Mouse (Mus musculus) kidney, postnatal 0 days (tissue): ENCODE measurements around the gene Itpr3. TPM values are rescaled to one million over a fixed set of nuclear protein-coding genes. Genes with fewer than 3 reads are reported as not detected.

Source experiments
- ATAC-seq: fragments of 200-750 bp; cut with Nextera tagmentation; replicated peaks from 2 replicates; pipeline ENCODE4 v1.8.0; 2017; ENCODE audit warnings: low read depth, moderate number of reproducible peaks, moderate TSS enrichment, moderate library complexity; ENCODE audit not compliant: low FRiP score
- DNase-seq: peaks from one replicate; pipeline ENCODE4 v3.0.0-alpha.2; 2016; ENCODE audit warnings: low spot score
- H3K27ac ChIP-seq: fragments of 300-500 bp; sonication (generic); 2 replicates; pipeline ENCODE4 v1.5.1; 2014; ENCODE audit warnings: mild to moderate bottlenecking
- H3K27me3 ChIP-seq: fragments of 300-500 bp; sonication (generic); 2 replicates; pipeline ENCODE4 v1.6.1; 2014; ENCODE audit warnings: low read length, mixed read lengths; ENCODE audit not compliant: insufficient read depth
- H3K36me3 ChIP-seq: fragments of 300-500 bp; sonication (generic); 2 replicates; pipeline ENCODE4 v1.6.1; 2014; ENCODE audit warnings: low read length, mixed read lengths; ENCODE audit not compliant: insufficient read depth
- H3K4me1 ChIP-seq: fragments of 300-500 bp; sonication (generic); replicated peaks from 2 replicates; pipeline ENCODE4 v1.6.1; 2014; ENCODE audit warnings: antibody characterized with exemption, low read length, mixed read lengths; ENCODE audit not compliant: insufficient read depth
- H3K4me2 ChIP-seq: fragments of 300-500 bp; sonication (generic); 2 replicates; pipeline ENCODE4 v1.6.1; 2014; ENCODE audit warnings: mild to moderate bottlenecking, low read length, moderate library complexity, mixed read lengths
- H3K4me3 ChIP-seq: fragments of 300-500 bp; sonication (generic); replicated peaks from 2 replicates; pipeline ENCODE4 v1.5.1; 2014; ENCODE audit warnings: low read depth, low read length
- H3K9ac ChIP-seq: fragments of 300-500 bp; sonication (generic); 2 replicates; pipeline ENCODE4 v1.6.1; 2014; ENCODE audit warnings: low read depth, low read length
- H3K9me3 ChIP-seq: fragments of 300-500 bp; sonication (generic); replicated peaks from 2 replicates; pipeline ENCODE4 v1.6.1; 2016; ENCODE audit warnings: low read length, inconsistent platforms, mixed read lengths
- CTCF ChIP-seq: IDR thresholded peaks from 2 replicates; pipeline ENCODE4 v1.5.1; 2016; ENCODE audit warnings: antibody characterized with exemption, low read depth, mild to moderate bottlenecking, moderate library complexity
- WGBS: fragments of 180-500 bp; shearing (Covaris S2); extraction: QIAGEN DNeasy Blood & Tissue Kit; methylation state at CpG from one replicate; pipeline ENCODE4 v1.1.7; 2014; 5-methylcytosine and 5-hydroxymethylcytosine counted together
- polyA plus RNA-seq: library from polyadenylated mRNA; unstranded; fragments of >200 nt; fragmentation: Nextera tagmentation; extraction: Ambion mirVana; gene quantifications from 2 replicates; pipeline ENCODE4 v1.2.1, GENCODE M21; 2015

Gene Itpr3
- polyA plus RNA-seq, 1 experiment from 2014 or later = 4.1 TPM

DNA sequence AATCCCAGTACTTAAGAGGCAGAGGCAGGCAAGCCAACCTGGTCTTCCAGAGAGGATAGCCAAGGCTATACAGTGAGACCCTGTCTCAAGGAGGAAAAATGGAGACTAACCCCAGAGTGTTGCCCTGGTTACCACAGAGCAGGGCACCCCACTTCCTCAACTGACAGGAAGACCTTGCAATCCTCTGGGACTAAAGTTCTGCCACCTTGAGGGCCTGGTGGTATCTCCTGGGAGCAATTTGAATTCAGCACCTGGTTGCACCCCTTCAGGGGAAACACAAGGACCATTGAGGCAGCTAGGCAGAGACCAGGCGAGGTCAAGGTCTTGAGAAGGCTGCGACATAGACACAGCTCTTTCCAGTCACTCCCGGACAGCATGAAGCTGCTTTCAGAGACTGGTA is 31.2 kb upstream of the Itpr3 start:
- Histone ChIP-seq H3K9me3 (no peaks in the 10 kb centered on the region), H3K36me3 (peaks cover 29% of the 10 kb centered on the region)
- no peak for ATAC-seq

GRCm38 (mm10) chr17:27027460-27028283 is 29.4 kb upstream of the Itpr3 start:
- WGBS = 15% methylated on average over 12 of the region's 12 CpGs
- Histone ChIP-seq H3K9ac (peak overlapping the region; percentile 93), H3K4me3 (peak overlapping the region; percentile 78), H3K27ac (peak overlapping the region; percentile 85), H3K4me1 (0 out of 2 replicates have a peak, but pooled peaks cover 7% of the 10 kb centered on the region), H3K27me3 (no peaks in the 10 kb centered on the region), H3K4me2 (peak overlapping the region; percentile 96), H3K36me3 (peaks cover 17% of the 10 kb centered on the region; the same call in 1 of the 2 replicates), H3K9me3 (no peaks in the 10 kb centered on the region)
- peak; percentile 45 for DNase-seq
- TF ChIP-seq CTCF = no peak
- 0 out of 2 replicates have a peak, but pooled peaks have one; percentile 1 for ATAC-seq

More for the DNA sequence above, 31.2 kb upstream of the Itpr3 start:
- DNase-seq = no peak
- 85% methylated on average over 3 of the region's 3 CpGs for WGBS
- no peak for TF ChIP-seq CTCF
- Histone ChIP-seq H3K4me3 (no peak overlapping the region), H3K27me3 (no peaks in the 10 kb centered on the region), H3K4me1 (0 out of 2 replicates have a peak, but pooled peaks cover 7% of the 10 kb centered on the region), H3K27ac (no peak overlapping the region), H3K4me2 (no peak overlapping the region), H3K9ac (no peak overlapping the region)

DNA sequence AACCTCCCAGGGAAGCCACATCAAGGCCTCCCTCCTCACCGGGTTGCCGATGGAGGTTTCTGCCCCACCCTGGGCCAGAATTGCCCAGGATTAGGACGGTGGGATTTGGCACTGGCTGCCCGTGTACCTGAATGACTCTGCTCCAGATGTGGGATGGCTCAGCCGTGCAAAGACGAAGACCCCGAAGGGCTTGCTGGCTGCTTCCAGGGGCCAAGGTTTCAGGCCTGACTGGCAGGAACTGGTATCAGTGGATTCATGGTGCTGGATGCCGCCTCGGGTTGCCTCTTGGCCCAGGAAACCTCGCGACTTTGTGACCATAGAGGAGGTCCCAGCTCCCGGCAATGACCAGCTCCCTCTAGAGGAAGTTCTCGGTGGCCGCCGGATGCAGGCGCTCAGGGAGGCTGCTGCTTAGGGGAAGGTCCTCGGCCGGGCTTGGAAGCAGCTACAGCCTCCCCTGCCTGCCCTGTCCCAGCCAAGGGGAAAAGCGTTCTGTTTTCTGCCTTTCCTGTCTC is 28.8 kb upstream of the Itpr3 start:
- WGBS = under 1% methylated on average over 19 of the region's 19 CpGs

GRCm38 (mm10) chr17:27028909-27029308 is 28.2 kb upstream of the Itpr3 start, which contains the start of gene Bak1:
Gene Bak1 (minus strand): TSS chr17:27029009.
- H3K9me3 ChIP-seq = no peaks in the 10 kb centered on the region
- no peak for TF ChIP-seq CTCF
- peaks cover 11% of the 10 kb centered on the region; the same call in 1 of the 2 replicates for H3K36me3 ChIP-seq

More for the DNA sequence above, 28.8 kb upstream of the Itpr3 start:
- Histone ChIP-seq H3K9me3 (no peaks in the 10 kb centered on the region), H3K27me3 (no peaks in the 10 kb centered on the region), H3K4me3 (peak overlapping the region; percentile 78), H3K27ac (peak overlapping the region; percentile 85), H3K36me3 (peaks cover 16% of the 10 kb centered on the region; the same call in 1 of the 2 replicates), H3K9ac (peak overlapping the region; percentile 93), H3K4me1 (0 out of 2 replicates have a peak, but pooled peaks cover 7% of the 10 kb centered on the region), H3K4me2 (peak overlapping the region; percentile 96)
- peak; percentile 96 for DNase-seq
- peak; percentile 74 for ATAC-seq
- peak; percentile 90 for TF ChIP-seq CTCF

GRCm38 (mm10) chr17:27029431-27029830 is 27.7 kb upstream of the Itpr3 start:
- Histone ChIP-seq H3K27me3 (no peaks in the 10 kb centered on the region), H3K4me2 (no peak overlapping the region), H3K9ac (0 out of 2 replicates have a peak overlapping the region, but pooled peaks have one; percentile 1), H3K9me3 (no peaks in the 10 kb centered on the region), H3K27ac (no peak overlapping the region), H3K4me1 (0 out of 2 replicates have a peak, but pooled peaks cover 7% of the 10 kb centered on the region), H3K4me3 (no peak overlapping the region), H3K36me3 (peaks cover 9% of the 10 kb centered on the region; the same call in 1 of the 2 replicates)
- TF ChIP-seq CTCF = no peak
- ATAC-seq (no peak), DNase-seq (no peak)
- 90% methylated on average over 14 of the region's 14 CpGs for WGBS

More at GRCm38 (mm10) chr17:27028909-27029308, 28.2 kb upstream of the Itpr3 start, which contains the start of gene Bak1:
- Histone ChIP-seq H3K4me3 (peak within 1 kb of the TSS; percentile 78), H3K27ac (peak within 1 kb of the TSS; percentile 85), H3K4me2 (peak within 1 kb of the TSS; percentile 96), H3K9ac (peak within 1 kb of the TSS; percentile 93), H3K4me1 (0 out of 2 replicates have a peak, but pooled peaks cover 7% of the 10 kb centered on the region), H3K27me3 (no peaks in the 10 kb centered on the region)
- 100% methylated on average over 1 of the region's 4 CpGs for WGBS
- DNase-seq = no peak
- no peak for ATAC-seq

DNA sequence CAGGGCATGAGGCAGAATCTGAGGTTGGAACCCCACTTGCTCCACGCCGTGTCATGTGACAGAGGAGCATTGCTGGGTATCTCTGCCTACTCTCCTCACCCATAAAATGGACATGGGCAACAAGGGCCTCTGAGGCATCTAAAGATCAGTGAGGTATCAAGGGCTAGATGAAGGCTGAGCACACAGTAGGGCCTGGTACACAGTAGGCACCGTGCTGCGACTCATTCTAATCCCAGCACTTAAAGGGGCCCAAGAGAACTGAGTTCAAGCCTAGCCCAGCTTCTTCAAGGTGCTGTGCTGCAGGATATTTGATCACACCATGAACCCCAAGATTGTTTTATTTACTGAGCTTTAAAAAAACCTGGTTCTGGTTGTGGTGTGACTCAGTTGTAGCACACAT is 26.2 kb upstream of the Itpr3 start:
- H3K27me3 ChIP-seq = no peaks in the 10 kb centered on the region
- H3K27ac ChIP-seq = no peak overlapping the region
- ATAC-seq (no peak), DNase-seq (no peak)
- H3K9ac ChIP-seq = no peak overlapping the region
- H3K4me1 ChIP-seq = 0 out of 2 replicates have a peak, but pooled peaks cover 7% of the 10 kb centered on the region
- no peak overlapping the region for H3K4me2 ChIP-seq
- no peak for TF ChIP-seq CTCF
- H3K4me3 ChIP-seq = no peak overlapping the region
- H3K36me3 ChIP-seq = 0 out of 2 replicates have a peak, but pooled peaks cover under 1% of the 10 kb centered on the region
- WGBS = 92% methylated on average over 4 of the region's 4 CpGs
- no peaks in the 10 kb centered on the region for H3K9me3 ChIP-seq
